Mouse (Mus musculus): Measurements from ENCODE around the gene Tekt4. TPM values are rescaled to one million over a fixed set of nuclear protein-coding genes. Genes with fewer than 3 reads are reported as not detected.

The Tekt4 gene
- polyA plus RNA-seq, 1 experiment from 2014 or later, result 3.0 TPM

GRCm38 (mm10) chr17:25497013-25497412, 42.6 kb downstream of the Tekt4 start, which contains the start of gene Sstr5:
Gene Sstr5 (minus strand): TSS chr17:25497288.
- Histone ChIP-seq H3K4me2 (peak within 1 kb of the TSS; percentile 42), H3K9me3 (no peaks in the 10 kb centered on the region), H3K9ac (no peak within 1 kb of the TSS), H3K4me1 (peaks cover 6% of the 10 kb centered on the region), H3K36me3 (no peaks in the 10 kb centered on the region), H3K27me3 (peaks cover 35% of the 10 kb centered on the region), H3K27ac (no peak within 1 kb of the TSS), H3K4me3 (peak within 1 kb of the TSS; percentile 17; the same call in 1 of the 2 replicates)
- ATAC-seq (ENCODE audit: borderline replicate concordance, extremely low read depth, low FRiP score, low TSS enrichment), result 0 out of 2 replicates have a peak, but pooled peaks have one; percentile 23
- 2% methylated on average over 19 of the region's 28 CpGs for WGBS

GRCm38 (mm10) chr17:25502599-25502998, 48.2 kb downstream of the Tekt4 start:
- no peaks in the 10 kb centered on the region for H3K9me3 ChIP-seq
- 55% methylated on average over 4 of the region's 4 CpGs for WGBS
- no peak overlapping the region for H3K9ac ChIP-seq
- no peaks in the 10 kb centered on the region for H3K4me1 ChIP-seq
- no peak overlapping the region for H3K4me3 ChIP-seq
- no peak overlapping the region for H3K4me2 ChIP-seq
- no peaks in the 10 kb centered on the region for H3K36me3 ChIP-seq
- ATAC-seq (ENCODE audit: borderline replicate concordance, extremely low read depth, low FRiP score, low TSS enrichment), result no peak
- no peak overlapping the region for H3K27ac ChIP-seq
- H3K27me3 ChIP-seq, result peaks cover 6% of the 10 kb centered on the region

- H3K4me1 ChIP-seq, result no peaks in the 10 kb centered on the region
- no peak overlapping the region for H3K4me2 ChIP-seq
- no peak overlapping the region for H3K27ac ChIP-seq
- no peaks in the 10 kb centered on the region for H3K9me3 ChIP-seq
- H3K36me3 ChIP-seq, result no peaks in the 10 kb centered on the region
- no peak for ATAC-seq (ENCODE audit: borderline replicate concordance, extremely low read depth, low FRiP score, low TSS enrichment)
- 19% methylated on average over 3 of the region's 3 CpGs for WGBS
- no peaks in the 10 kb centered on the region; the same call in 1 of the 2 replicates for H3K27me3 ChIP-seq
- H3K4me3 ChIP-seq, result no peak overlapping the region
- H3K9ac ChIP-seq, result no peak overlapping the region
Observed at GRCm38 (mm10) chr17:25507799-25508198, 53.4 kb downstream of the Tekt4 start.

- Histone ChIP-seq H3K27me3 (no peaks in the 10 kb centered on the region; the same call in 1 of the 2 replicates), H3K9me3 (no peaks in the 10 kb centered on the region), H3K4me2 (no peak overlapping the region), H3K9ac (no peak overlapping the region), H3K27ac (no peak overlapping the region), H3K4me3 (no peak overlapping the region), H3K36me3 (no peaks in the 10 kb centered on the region), H3K4me1 (no peaks in the 10 kb centered on the region)
- no peak for ATAC-seq (ENCODE audit: borderline replicate concordance, extremely low read depth, low FRiP score, low TSS enrichment)
- 53% methylated on average over 7 of the region's 7 CpGs for WGBS
Observed at GRCm38 (mm10) chr17:25508860-25509577, 54.6 kb downstream of the Tekt4 start.

GRCm38 (mm10) chr17:25510074-25510830, 55.8 kb downstream of the Tekt4 start:
- Histone ChIP-seq H3K27ac (no peak overlapping the region), H3K27me3 (no peaks in the 10 kb centered on the region; the same call in 1 of the 2 replicates), H3K9ac (no peak overlapping the region), H3K9me3 (no peaks in the 10 kb centered on the region), H3K36me3 (no peaks in the 10 kb centered on the region), H3K4me1 (no peaks in the 10 kb centered on the region), H3K4me2 (no peak overlapping the region), H3K4me3 (no peak overlapping the region)
- 75% methylated on average over 10 of the region's 10 CpGs for WGBS
- ATAC-seq (ENCODE audit: borderline replicate concordance, extremely low read depth, low FRiP score, low TSS enrichment), result 0 out of 2 replicates have a peak, but pooled peaks have one; percentile 21

GRCm38 (mm10) chr17:25511876-25512275, 57.5 kb downstream of the Tekt4 start:
- no peak overlapping the region for H3K4me3 ChIP-seq
- no peak overlapping the region for H3K4me2 ChIP-seq
- 53% methylated on average over 3 of the region's 3 CpGs for WGBS
- H3K4me1 ChIP-seq, result peaks cover 5% of the 10 kb centered on the region; the same call in 1 of the 2 replicates
- H3K9ac ChIP-seq, result no peak overlapping the region
- H3K9me3 ChIP-seq, result no peaks in the 10 kb centered on the region
- no peak for ATAC-seq (ENCODE audit: borderline replicate concordance, extremely low read depth, low FRiP score, low TSS enrichment)
- no peaks in the 10 kb centered on the region for H3K27me3 ChIP-seq
- no peak overlapping the region for H3K27ac ChIP-seq
- H3K36me3 ChIP-seq, result no peaks in the 10 kb centered on the region

- H3K4me1 ChIP-seq, result peaks cover 5% of the 10 kb centered on the region; the same call in 1 of the 2 replicates
- WGBS, result 87% methylated on average over 2 of the region's 2 CpGs
- no peaks in the 10 kb centered on the region for H3K27me3 ChIP-seq
- H3K4me3 ChIP-seq, result no peak overlapping the region
- H3K4me2 ChIP-seq, result no peak overlapping the region
- no peak for ATAC-seq (ENCODE audit: borderline replicate concordance, extremely low read depth, low FRiP score, low TSS enrichment)
- no peaks in the 10 kb centered on the region for H3K9me3 ChIP-seq
- H3K36me3 ChIP-seq, result no peaks in the 10 kb centered on the region
- H3K27ac ChIP-seq, result no peak overlapping the region
- H3K9ac ChIP-seq, result no peak overlapping the region
Observed at GRCm38 (mm10) chr17:25514055-25514454, 59.6 kb downstream of the Tekt4 start.

GRCm38 (mm10) chr17:25516315-25516714, 61.9 kb downstream of the Tekt4 start:
- H3K27me3 ChIP-seq, result no peaks in the 10 kb centered on the region
- no peaks in the 10 kb centered on the region for H3K9me3 ChIP-seq
- H3K4me1 ChIP-seq, result peaks cover 5% of the 10 kb centered on the region; the same call in 1 of the 2 replicates
- no peak overlapping the region for H3K27ac ChIP-seq
- no peak overlapping the region for H3K9ac ChIP-seq
- no peak overlapping the region for H3K4me2 ChIP-seq
- no peak overlapping the region for H3K4me3 ChIP-seq
- H3K36me3 ChIP-seq, result no peaks in the 10 kb centered on the region
- 11% methylated on average over 5 of the region's 5 CpGs for WGBS
- no peak for ATAC-seq (ENCODE audit: borderline replicate concordance, extremely low read depth, low FRiP score, low TSS enrichment)

GRCm38 (mm10) chr17:25518144-25518543, 63.7 kb downstream of the Tekt4 start:
- H3K27ac ChIP-seq, result no peak overlapping the region
- H3K4me2 ChIP-seq, result no peak overlapping the region
- no peak for ATAC-seq (ENCODE audit: borderline replicate concordance, extremely low read depth, low FRiP score, low TSS enrichment)
- no peaks in the 10 kb centered on the region for H3K27me3 ChIP-seq
- no peak overlapping the region for H3K4me3 ChIP-seq
- no peaks in the 10 kb centered on the region for H3K9me3 ChIP-seq
- peaks cover 5% of the 10 kb centered on the region; the same call in 1 of the 2 replicates for H3K4me1 ChIP-seq
- WGBS, result 84% methylated on average over 17 of the region's 17 CpGs
- H3K9ac ChIP-seq, result no peak overlapping the region
- H3K36me3 ChIP-seq, result no peaks in the 10 kb centered on the region

- H3K27ac ChIP-seq, result no peak overlapping the region
- H3K4me3 ChIP-seq, result no peak overlapping the region
- H3K36me3 ChIP-seq, result no peaks in the 10 kb centered on the region
- H3K4me1 ChIP-seq, result peaks cover 5% of the 10 kb centered on the region; the same call in 1 of the 2 replicates
- H3K9me3 ChIP-seq, result no peaks in the 10 kb centered on the region
- no peaks in the 10 kb centered on the region for H3K27me3 ChIP-seq
- ATAC-seq (ENCODE audit: borderline replicate concordance, extremely low read depth, low FRiP score, low TSS enrichment), result no peak
- no peak overlapping the region for H3K9ac ChIP-seq
- H3K4me2 ChIP-seq, result no peak overlapping the region
- WGBS, result 70% methylated on average over 5 of the region's 5 CpGs
Observed at GRCm38 (mm10) chr17:25519511-25519910, 65.1 kb downstream of the Tekt4 start.

GRCm38 (mm10) chr17:25520492-25520891, 66.1 kb downstream of the Tekt4 start:
- Histone ChIP-seq H3K9ac (no peak overlapping the region), H3K36me3 (no peaks in the 10 kb centered on the region), H3K4me3 (no peak overlapping the region), H3K4me2 (no peak overlapping the region), H3K9me3 (no peaks in the 10 kb centered on the region), H3K27ac (no peak overlapping the region), H3K27me3 (no peaks in the 10 kb centered on the region), H3K4me1 (peaks cover 5% of the 10 kb centered on the region; the same call in 1 of the 2 replicates)
- WGBS, result 37% methylated on average over 9 of the region's 9 CpGs
- no peak for ATAC-seq (ENCODE audit: borderline replicate concordance, extremely low read depth, low FRiP score, low TSS enrichment)

GRCm38 (mm10) chr17:25522080-25522479, 67.7 kb downstream of the Tekt4 start:
- no peak overlapping the region for H3K9ac ChIP-seq

More at GRCm38 (mm10) chr17:25522080-25522479, 67.7 kb downstream of the Tekt4 start:
- H3K4me3 ChIP-seq, result no peak overlapping the region
- no peaks in the 10 kb centered on the region for H3K9me3 ChIP-seq
- no peaks in the 10 kb centered on the region for H3K36me3 ChIP-seq
- H3K4me2 ChIP-seq, result no peak overlapping the region
- 79% methylated on average over 12 of the region's 12 CpGs for WGBS
- no peaks in the 10 kb centered on the region for H3K4me1 ChIP-seq
- H3K27me3 ChIP-seq, result no peaks in the 10 kb centered on the region
- H3K27ac ChIP-seq, result no peak overlapping the region
- ATAC-seq (ENCODE audit: borderline replicate concordance, extremely low read depth, low FRiP score, low TSS enrichment), result no peak
